Mouse (Mus musculus) heart, postnatal 0 days (tissue): ENCODE data around the gene Ubl3.

Source experiments
- CTCF ChIP-seq: IDR thresholded peaks from 2 replicates; pipeline ENCODE4 v1.5.1; 2016; ENCODE audit warnings: antibody characterized with exemption, control low read depth, low read depth
- EP300 ChIP-seq: IDR thresholded peaks from 2 replicates; pipeline ENCODE4 v1.6.1; 2016; ENCODE audit warnings: antibody characterized with exemption, low read depth

DNA sequence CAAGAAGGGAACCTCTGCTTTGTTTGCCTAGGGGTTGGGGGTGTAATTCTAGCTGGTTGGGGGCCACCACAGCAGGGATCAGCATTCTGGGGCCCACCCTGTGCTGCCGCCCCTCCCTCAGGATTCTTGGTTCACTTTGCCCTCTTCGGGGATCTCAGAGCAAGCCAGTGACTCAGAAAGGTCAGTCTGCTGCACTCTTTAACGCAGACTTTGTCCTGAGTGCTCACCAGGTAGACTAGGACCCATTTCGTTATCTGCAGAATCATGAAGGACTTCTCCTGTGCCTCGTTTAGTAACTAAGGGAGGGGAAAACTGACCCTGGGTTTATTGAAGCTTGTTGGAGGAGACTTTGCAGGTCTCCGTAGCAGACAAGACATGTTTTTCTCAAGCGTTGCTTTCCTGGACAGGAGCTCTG lies 38.9 kb upstream of the Ubl3 start:
- TF ChIP-seq CTCF (no peak), EP300 (no peak)
